Mouse (Mus musculus): ENCODE data around the gene Tert. TPM values are rescaled to one million over a fixed set of nuclear protein-coding genes. Genes with fewer than 3 reads are reported as not detected.

The Tert gene
- 0.85 and 2.8 TPM in 2 replicates for polyA plus RNA-seq (2015; fragmentation: Nextera tagmentation; extraction: Ambion mirVana)

DNA sequence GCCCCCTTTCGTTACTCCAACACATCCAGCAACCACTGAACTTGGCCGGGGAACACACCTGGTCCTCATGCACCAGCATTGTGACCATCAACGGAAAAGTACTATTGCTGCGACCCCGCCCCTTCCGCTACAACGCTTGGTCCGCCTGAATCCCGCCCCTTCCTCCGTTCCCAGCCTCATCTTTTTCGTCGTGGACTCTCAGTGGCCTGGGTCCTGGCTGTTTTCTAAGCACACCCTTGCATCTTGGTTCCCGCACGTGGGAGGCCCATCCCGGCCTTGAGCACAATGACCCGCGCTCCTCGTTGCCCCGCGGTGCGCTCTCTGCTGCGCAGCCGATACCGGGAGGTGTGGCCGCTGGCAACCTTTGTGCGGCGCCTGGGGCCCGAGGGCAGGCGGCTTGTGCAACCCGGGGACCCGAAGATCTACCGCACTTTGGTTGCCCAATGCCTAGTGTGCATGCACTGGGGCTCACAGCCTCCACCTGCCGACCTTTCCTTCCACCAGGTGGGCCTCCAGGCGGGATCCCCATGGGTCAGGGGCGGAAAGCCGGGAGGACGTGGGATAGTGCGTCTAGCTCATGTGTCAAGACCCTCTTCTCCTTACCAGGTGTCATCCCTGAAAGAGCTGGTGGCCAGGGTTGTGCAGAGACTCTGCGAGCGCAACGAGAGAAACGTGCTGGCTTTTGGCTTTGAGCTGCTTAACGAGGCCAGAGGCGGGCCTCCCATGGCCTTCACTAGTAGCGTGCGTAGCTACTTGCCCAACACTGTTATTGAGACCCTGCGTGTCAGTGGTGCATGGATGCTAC lies at the start of gene Tert:
Gene Tert, plus strand, starts transcription at position 167 of the 805 bp plus-strand sequence.

DNA sequence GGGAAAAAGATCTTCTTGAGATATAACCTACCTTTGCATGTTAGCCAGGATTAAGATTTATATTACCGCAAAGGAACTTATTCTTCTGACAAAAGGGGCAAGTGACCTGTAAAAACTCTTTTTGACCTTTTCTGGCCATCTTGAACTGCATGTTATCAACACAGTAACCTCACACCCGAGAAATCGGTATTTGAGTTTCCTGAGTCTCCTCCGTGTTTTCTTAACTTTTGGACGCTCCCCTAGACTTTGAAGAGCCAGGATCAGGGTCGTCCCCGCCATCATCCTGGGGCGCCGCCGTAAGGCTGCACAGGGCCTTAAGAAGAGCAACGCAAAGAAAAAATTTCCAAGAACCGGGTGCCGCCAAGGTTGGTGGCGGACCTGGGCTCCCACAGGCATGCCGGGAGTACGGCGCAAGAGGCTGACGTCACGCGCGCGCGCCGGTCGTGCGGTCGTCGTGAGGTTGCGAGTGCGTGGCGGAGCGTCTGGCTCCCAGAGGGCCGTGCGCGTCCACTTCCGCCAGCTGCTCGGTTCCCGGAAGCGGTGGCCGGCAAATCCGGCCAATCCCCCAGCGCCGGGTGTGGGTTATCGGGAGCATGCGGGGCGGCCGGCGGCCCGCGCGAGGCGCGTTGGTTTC lies 23.1 kb upstream of the Tert start, which contains the start of gene Clptm1l:
Gene Clptm1l, plus strand, starts transcription at position 485 of the 634 bp plus-strand sequence.

DNA sequence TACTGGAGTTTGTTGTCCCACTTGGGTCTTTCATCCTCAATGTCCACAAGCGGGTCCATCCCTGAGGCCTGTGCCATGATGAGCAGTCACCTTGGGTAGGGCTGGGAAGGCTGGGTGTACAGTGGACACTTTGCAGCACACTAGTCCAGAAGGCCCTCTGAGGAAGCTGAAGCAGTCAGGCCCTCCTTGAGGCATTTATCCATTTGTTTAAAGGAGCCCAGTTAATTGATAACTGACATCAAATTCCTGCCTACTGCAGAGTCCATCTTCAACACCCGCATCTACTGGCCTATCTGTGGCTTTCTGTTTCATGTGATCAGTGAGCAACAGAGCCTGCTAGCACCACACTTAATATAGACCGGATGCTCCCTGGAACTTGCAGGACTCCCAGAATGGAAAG lies 51.1 kb downstream of the Tert start, which contains the start of gene Slc6a18:
Gene Slc6a18, minus strand, starts transcription at position 171 of the 400 bp plus-strand sequence.

Other genes with a start within 250 kb of the Tert start
- gene Lpcat1, start 159.7 kb upstream of the Tert start, polyA plus RNA-seq (2015; fragmentation: Nextera tagmentation; extraction: Ambion mirVana), result 22.3 and 22.9 TPM in 2 replicates
- 0.12 TPM in 1 of 2 replicates, not detected in the other for gene Slc6a3, start 90.2 kb upstream of the Tert start, polyA plus RNA-seq (2015; fragmentation: Nextera tagmentation; extraction: Ambion mirVana)
- gene Clptm1l, start 22.9 kb upstream of the Tert start, polyA plus RNA-seq (2015; fragmentation: Nextera tagmentation; extraction: Ambion mirVana), result 77.7 and 118 TPM in 2 replicates
- gene Slc6a18, start 51.1 kb downstream of the Tert start, polyA plus RNA-seq (2015; fragmentation: Nextera tagmentation; extraction: Ambion mirVana), result 0.24 and 0.62 TPM in 2 replicates
- gene Slc6a19, start 78.0 kb downstream of the Tert start, polyA plus RNA-seq (2015; fragmentation: Nextera tagmentation; extraction: Ambion mirVana), result 0.19 and 0.57 TPM in 2 replicates
- 5.7 and 8.4 TPM in 2 replicates for gene Slc12a7, start 106.2 kb downstream of the Tert start, polyA plus RNA-seq (2015; fragmentation: Nextera tagmentation; extraction: Ambion mirVana)
- gene Nkd2, start 220.7 kb downstream of the Tert start, polyA plus RNA-seq (2015; fragmentation: Nextera tagmentation; extraction: Ambion mirVana), result 2.6 and 3.6 TPM in 2 replicates

All from adrenal gland, postnatal 0 days (tissue).